In the genomic region with DNA sequence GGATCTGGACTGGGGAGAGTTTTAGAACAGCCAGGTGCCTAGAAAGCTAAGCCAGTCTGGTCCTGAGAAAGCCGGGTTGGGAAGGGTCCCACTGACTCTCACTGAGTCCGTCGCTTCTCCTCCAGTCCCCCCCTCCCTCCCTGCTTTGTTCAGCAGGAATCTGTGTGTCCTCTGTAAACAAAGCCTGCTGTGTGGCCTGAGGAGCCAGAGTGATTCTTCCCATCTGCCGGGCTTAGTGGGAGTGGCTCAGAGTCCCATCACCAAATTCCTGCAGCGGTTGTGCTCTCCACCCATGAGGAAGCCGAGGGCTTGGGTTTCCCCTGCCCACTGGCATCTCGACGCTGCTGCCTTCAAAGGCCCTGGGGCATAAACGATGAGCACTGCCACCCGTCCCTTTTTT, we compare ENCODE assay signal across 9 mouse cellular contexts.
DNase-seq lines count a peak whose midpoint lies in the region; ATAC-seq lines count a peak whose summit lies in the region.
"Had no signal": no experiment of that assay in that cellular context is flagged by ENCODE, and none has a peak within 500 bp of the region (broad histone marks: within the 10 kb centered on the region; RNA-seq: fewer than 3 reads in every experiment).

No protein-coding gene starts in this region.

- WGBS in heart, embryonic 13.5 days, result 13% methylated on average over 10 of the region's 10 CpGs
- 3% methylated on average over 10 of the region's 10 CpGs for WGBS in embryonic facial prominence, embryonic 11.5 days
- 4% methylated on average over 10 of the region's 10 CpGs for WGBS in neural tube, embryonic 15.5 days

- H3K9ac ChIP-seq in heart, embryonic 13.5 days, result peak overlapping the region; percentile 50
- no peak overlapping the region for H3K9ac ChIP-seq in embryonic facial prominence, embryonic 11.5 days (replicated peaks; ENCODE audit: low read length)
- no peak overlapping the region for H3K9ac ChIP-seq in neural tube, embryonic 15.5 days (replicated peaks)
- H3K9ac ChIP-seq: liver, postnatal 0 days had no signal

- no peaks in the 10 kb centered on the region for H3K9me3 ChIP-seq in heart, embryonic 13.5 days
- no peaks in the 10 kb centered on the region for H3K9me3 ChIP-seq in embryonic facial prominence, embryonic 11.5 days (replicated peaks; ENCODE audit: control insufficient read depth, low read length)
- no peaks in the 10 kb centered on the region for H3K9me3 ChIP-seq in neural tube, embryonic 15.5 days (replicated peaks)

- no peak for DNase-seq in heart, adult 8-10 months (ENCODE audit: low spot score)
- peak; percentile 62 for DNase-seq in embryonic facial prominence, embryonic 11.5 days (ENCODE audit: low spot score)
- DNase-seq in kidney, postnatal 14 days, result peak; percentile 65
- no peak for DNase-seq in layer of hippocampus, adult 8-10 months (ENCODE audit: low spot score in 2 of 2)
- DNase-seq in adrenal gland, adult 2 months, result no peak
- DNase-seq in left cerebral cortex, adult 8-10 months (ENCODE audit: low spot score in 2 of 2), result no peak
- DNase-seq: liver, postnatal 0 days had no signal

- no peak overlapping the region for H3K4me2 ChIP-seq in heart, embryonic 13.5 days
- no peak overlapping the region for H3K4me2 ChIP-seq in embryonic facial prominence, embryonic 11.5 days (ENCODE audit: low read depth, low read length)
- H3K4me2 ChIP-seq in neural tube, embryonic 15.5 days, result peak overlapping the region; percentile 17; the same call in 1 of the 2 replicates

- ATAC-seq in heart, embryonic 13.5 days (ENCODE audit: extremely low read depth, insufficient number of reproducible peaks, low FRiP score, low TSS enrichment), result no peak
- ATAC-seq in embryonic facial prominence, embryonic 11.5 days (replicated peaks; ENCODE audit: insufficient number of reproducible peaks, low FRiP score, low TSS enrichment, low read depth), result peak; percentile 70; the same call in 1 of the 2 replicates
- no peak for ATAC-seq in neural tube, embryonic 15.5 days (ENCODE audit: low FRiP score)
- ATAC-seq: liver, postnatal 0 days had no signal

- H3K36me3 ChIP-seq in heart, embryonic 13.5 days, result no peaks in the 10 kb centered on the region
- H3K36me3 ChIP-seq in embryonic facial prominence, embryonic 11.5 days (replicated peaks; ENCODE audit: control insufficient read depth, insufficient read depth, low read depth, low read length), result no peaks in the 10 kb centered on the region
- H3K36me3 ChIP-seq in neural tube, embryonic 15.5 days, result no peaks in the 10 kb centered on the region

- H3K4me3 ChIP-seq in heart, embryonic 13.5 days, result no peak overlapping the region
- H3K4me3 ChIP-seq in embryonic facial prominence, embryonic 11.5 days (ENCODE audit: low read depth, low read length), result no peak overlapping the region
- H3K4me3 ChIP-seq in neural tube, embryonic 15.5 days (replicated peaks), result no peak overlapping the region

- H3K4me1 ChIP-seq in heart, embryonic 13.5 days, result peaks cover 18% of the 10 kb centered on the region
- no peaks in the 10 kb centered on the region; the same call in 1 of the 2 replicates for H3K4me1 ChIP-seq in embryonic facial prominence, embryonic 11.5 days (ENCODE audit: control insufficient read depth, insufficient read depth, low read length)
- peaks cover 20% of the 10 kb centered on the region for H3K4me1 ChIP-seq in neural tube, embryonic 15.5 days

- H3K27me3 ChIP-seq in heart, embryonic 13.5 days (replicated peaks), result no peaks in the 10 kb centered on the region
- H3K27me3 ChIP-seq in embryonic facial prominence, embryonic 11.5 days (ENCODE audit: control insufficient read depth, insufficient read depth, low read length), result no peaks in the 10 kb centered on the region
- H3K27me3 ChIP-seq in neural tube, embryonic 15.5 days (replicated peaks), result no peaks in the 10 kb centered on the region

- H3K27ac ChIP-seq in heart, embryonic 13.5 days (replicated peaks), result no peak overlapping the region
- H3K27ac ChIP-seq in embryonic facial prominence, embryonic 11.5 days (replicated peaks; ENCODE audit: low read depth, low read length), result no peak overlapping the region
- 0 out of 2 replicates have a peak overlapping the region, but pooled peaks have one; percentile 13 for H3K27ac ChIP-seq in neural tube, embryonic 15.5 days (replicated peaks)

Comparison
In these comparisons a context has a peak if more than half of its experiments do, and no peak if none do; other contexts are left out.
1. DNase-seq: peak in embryonic facial prominence, embryonic 11.5 days (single experiment) and kidney, postnatal 14 days (single experiment); none in heart, adult 8-10 months (single experiment), layer of hippocampus, adult 8-10 months (0 of 2), adrenal gland, adult 2 months (single experiment) and left cerebral cortex, adult 8-10 months (0 of 2).